Mouse (Mus musculus) retina, postnatal 7 days (tissue): Measurements from ENCODE around the gene Rxrb.
"Not testable (repeated sequence)": the region's sequence is repeated elsewhere in the genome, so short reads cannot be mapped to it uniquely, and the experiment has no call there.

Experiments used
- DNase-seq: peaks from one replicate; pipeline ENCODE4 v3.0.0-alpha.2; 2012; ENCODE audit warnings: low read depth, low spot score

Rxrb gene

DNA sequence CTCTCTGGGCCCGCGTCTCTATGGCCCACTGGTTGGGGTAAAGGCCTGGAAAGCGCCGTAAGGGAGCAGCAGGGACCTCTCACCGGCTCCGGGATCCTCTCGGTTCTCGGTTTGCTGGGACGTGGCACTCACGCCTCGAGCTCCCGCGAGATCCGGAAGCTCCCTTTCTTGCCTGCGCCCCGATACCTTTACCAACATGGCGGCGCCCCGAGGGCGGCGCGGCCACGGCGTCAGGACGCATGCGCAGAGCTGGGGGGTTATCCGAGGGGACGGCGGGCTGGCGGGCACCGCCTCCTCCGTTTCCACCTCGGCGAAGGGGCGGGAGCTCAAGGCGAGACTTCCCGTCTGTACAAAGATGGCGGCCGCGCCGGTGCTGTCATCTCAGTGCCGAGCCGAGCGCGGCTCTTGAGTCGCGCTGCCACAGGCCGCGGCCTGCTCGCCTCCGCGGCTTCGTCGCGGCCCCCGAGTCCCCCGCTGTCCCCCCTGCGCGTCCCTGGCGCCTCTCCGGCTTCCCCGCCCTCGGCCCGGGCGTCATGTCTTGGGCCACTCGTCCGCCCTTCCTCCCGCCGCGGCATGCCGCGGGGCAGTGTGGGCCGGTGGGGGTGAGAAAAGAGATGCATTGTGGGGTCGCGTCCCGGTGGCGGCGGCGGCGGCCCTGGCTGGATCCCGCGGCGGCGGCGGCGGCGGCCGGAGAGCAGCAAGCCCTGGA is at the start of gene Rxrb, which contains the start of gene Slc39a7:
Gene Rxrb, plus strand, starts transcription at position 348 of the 709 bp plus-strand sequence.
Gene Slc39a7, minus strand, starts transcription at position 218 of the 709 bp plus-strand sequence.
- peak; percentile 99 for DNase-seq

DNA sequence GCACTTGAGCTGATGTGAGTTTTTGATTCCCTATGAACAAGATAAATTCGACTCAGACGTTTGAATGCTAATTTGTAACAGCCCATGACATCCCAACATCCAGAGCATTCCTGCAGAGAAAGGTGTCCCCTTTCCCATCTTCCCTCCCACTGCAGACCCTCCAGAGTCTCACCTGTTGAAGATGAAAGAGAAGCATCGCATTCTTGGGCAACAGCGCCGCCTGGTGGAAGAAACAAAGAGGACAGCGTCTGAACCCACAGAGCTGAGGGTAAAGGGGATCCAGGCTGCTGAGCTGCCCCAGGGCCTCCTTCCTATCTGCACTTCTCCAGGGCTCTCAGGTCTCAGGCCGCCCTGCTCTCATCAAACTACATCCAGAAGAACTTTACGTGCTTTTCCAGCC is 49.5 kb upstream of the Rxrb start:
- peak; percentile 45 for DNase-seq

DNA sequence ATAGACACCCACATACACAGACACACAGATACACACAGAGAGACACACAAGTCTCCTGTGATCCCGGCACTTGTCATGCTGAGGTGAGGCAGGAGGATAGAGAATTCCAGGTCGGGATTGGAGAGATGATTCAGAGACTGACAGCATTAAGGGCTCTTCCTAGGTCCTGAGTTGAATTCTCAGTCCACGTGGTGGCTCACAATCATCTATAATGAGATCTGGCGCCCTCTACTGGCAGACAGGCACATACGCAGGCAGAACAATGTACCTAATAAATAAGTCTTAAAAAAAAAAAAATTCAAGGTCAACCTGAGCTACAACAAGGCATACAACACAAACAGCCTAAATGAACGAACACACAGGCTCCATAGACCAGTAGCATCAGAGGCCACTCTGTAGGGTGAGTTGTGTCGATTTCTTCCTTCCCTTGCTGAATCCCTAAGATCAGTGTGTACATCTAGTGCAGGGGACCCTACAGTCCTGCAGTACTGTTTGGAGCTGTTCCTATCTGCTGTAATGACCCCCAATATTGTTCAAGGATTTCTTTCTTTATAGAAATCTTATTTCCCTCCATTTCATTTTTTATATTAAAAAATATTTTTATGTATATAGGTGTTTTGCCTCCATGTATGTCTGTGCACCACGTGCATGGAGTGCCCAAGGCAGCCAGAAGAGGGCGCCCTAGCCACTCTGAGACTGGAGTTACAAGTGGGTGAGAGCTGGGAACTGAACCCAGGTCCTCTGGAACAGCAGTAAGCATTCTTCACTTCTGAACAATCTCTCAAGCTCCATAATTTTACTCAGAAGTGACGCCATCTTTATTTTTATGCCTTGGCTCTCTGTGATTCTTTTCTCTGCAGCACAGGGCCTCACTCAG is 39.6 kb upstream of the Rxrb start:
- DNase-seq: peak; percentile 71

DNA sequence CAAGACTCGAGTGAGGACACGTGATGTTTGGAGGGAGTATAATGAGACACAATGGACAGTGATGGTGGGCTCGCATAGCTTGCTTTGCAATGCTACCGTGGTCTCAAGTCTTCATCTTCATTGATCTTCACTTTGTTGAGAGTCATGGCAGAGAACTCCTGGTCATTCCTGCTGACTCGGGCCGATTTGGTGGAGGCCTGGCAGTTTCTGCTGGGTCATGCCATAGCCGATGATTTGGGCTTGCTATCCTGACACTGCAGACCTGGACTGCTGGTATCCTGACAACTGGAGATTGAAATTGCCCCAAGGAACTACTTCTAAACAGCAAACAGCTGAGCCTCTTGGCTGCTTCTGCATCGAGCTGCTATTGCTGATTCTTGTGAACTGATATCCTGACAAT is 36.7 kb upstream of the Rxrb start:
- no peak for DNase-seq

DNA sequence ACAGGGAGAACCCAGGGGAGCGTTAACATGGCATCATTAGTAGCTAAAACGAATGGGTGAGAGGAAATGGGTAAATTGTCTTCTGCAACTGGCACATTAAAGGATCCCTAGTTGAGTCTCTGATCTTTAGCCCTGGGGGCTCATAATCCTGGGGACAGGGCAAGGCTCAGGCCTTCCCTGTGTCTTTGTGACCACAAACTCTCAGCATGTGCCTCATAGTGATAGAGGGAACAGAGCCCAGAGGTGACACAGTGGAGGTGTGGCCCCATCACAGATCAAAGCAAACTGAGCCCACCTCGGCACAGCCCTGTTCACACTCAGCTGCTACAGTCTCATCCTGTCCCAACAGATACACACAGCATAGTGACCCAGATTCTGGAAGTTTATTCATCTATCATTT is 36.0 kb upstream of the Rxrb start:
- no peak for DNase-seq

DNA sequence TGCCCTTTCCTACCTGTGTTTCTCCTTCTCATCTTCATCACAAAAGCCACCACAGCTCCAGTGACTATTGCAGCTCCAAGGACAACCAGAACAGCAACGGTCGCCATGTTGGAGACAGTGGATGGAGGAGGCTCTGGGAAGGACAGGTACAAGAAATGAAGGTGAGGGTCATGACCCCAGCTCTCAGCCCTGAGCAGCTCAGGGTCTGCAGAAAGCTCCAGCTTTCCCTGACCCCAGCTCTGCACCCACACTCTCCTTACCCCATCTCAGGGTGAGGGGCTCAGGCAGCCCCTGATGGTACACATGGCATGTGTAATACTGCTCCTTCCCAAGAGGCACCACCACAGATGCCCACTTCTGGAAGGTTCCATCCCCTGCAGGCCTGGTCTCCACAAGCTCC is 34.6 kb upstream of the Rxrb start:
- not testable (repeated sequence) for DNase-seq

DNA sequence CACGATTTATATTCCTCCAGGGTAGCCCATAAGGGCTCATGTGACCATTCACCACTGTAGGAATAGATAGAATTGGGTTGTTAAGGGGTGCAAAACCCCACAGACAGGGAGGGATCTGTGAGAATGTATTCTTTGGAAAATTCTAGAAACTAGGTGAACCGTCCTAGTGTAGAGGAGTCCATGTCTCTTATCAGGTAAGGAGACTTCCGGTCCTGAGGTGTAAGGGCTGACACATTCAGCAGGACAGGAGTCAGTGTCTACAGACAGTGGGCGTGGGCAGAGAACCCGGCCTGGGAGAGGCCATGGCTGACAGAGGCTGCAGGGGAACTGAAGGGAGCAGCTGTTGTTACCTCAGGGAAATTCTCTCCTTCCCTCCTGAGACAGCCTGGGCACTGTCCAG is 32.9 kb upstream of the Rxrb start:
- not testable (repeated sequence) for DNase-seq

DNA sequence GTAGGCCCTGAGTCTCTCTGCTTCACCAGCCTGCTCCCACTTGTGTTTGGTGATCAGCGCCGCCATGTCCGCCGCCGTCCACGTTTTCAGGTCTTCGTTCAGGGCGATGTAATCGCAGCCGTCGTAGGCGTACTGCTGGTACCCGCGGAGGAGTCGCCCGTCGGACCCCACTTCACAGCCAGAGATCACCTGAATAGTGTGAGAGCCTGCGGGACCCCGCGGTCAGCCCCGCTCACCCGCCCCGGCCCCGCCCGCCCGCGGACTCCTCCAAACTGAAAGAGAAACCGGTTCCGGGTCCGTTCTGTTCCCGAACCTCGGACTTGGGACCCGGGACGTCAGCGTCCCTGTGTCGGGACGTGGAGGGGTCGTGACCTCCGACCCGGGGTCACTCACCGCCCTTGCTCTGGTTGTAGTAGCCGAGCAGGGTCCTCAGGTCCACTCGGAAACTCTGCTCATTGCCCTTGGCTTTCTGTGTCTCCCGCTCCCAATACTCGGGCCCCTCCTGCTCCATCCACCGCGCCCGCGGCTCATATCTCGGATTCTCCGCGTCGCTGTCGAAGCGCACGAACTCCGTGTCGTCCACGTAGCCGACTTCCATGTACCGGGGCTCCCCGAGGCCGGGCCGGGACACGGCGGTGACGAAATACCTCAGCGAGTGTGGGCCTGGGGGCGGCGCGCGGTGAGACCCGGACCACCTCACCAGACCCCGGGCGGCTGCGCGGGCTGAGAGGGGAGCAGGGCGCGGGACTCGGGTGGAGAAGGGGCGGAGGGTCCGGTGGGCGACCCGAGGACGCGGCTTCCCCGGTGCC is 32.1 kb upstream of the Rxrb start:
- DNase-seq: no peak

DNA sequence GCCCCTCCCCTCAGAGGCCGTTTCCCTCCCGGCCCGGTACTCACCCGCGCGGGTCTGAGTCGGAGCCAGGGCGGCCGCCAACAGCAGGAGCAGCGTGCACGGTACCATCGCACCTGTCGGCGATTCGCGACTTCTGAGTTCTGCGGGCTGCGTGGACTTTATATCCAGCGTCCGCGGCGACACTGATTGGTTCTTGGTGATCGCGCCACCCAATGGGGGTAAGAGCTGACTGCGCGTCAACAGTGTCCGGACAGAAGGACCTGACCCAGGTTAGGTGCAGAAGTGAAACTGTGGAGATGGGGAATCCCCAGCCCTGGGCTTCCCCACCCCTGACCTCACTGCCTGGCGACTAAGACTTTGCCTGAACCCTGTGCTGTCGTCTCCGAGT is 31.5 kb upstream of the Rxrb start, which contains the start of gene H2-K1:
Gene H2-K1, minus strand, starts transcription at position 198 of the 388 bp plus-strand sequence.
- peak; percentile 37 for DNase-seq

DNA sequence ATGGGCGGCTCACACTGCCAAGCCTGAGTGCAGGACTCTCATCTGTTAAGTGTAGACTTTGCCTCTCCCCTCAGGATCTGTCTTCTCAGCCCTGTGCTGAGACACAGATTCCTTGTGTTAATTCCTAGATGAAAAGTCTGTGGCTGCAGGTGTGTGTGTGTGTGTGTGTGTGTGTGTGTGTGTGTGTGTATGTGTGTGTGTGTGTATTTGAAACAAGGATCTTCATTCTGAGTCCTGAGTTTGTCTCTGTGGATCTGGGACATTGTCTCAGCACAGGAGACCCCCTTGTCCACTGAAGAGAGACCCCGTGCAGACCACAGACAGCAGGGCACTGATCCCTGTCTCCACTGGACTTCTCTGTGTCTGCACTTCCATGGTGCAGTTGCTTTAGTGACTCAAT is 30.8 kb upstream of the Rxrb start:
- DNase-seq: not testable (repeated sequence)

DNA sequence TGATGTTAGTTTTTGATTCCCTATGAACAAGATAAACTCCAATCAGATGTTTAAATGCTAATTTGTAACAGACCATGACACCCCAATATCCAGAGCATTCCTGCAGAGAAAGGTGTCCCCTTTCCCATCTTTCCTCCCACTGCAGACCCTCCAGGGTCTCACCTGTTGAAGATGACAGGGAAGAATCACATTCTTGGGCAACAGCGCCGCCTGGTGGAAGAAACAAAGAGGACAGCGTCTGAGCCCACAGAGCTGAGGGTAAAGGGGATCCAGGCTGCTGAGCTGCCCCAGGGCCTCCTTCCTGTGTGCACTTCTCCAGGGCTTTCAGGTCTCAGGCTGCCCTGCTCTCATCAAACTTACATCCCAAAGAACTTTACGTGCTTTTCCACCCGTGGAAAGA is 28.2 kb upstream of the Rxrb start:
- DNase-seq: no peak

DNA sequence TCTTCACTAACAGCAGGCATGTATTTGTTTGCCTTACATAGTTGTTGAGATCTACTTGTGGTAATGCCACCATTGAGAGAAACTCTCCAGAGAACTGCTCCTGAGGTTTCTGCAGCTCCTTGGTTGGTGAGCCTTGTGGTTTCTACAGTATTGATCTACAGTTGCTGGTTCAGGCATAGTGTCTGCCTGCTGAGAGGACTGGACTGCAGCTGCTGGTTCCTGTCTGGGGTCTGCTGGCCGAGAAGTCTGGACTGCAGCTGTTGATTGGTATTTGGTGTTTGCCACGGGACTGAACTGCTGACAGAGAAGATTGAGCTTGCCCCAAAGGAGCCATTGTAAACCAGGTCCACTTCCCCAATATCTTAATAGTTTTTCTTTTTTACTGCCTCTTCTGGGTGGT is 25.0 kb upstream of the Rxrb start:
- DNase-seq: no peak

DNA sequence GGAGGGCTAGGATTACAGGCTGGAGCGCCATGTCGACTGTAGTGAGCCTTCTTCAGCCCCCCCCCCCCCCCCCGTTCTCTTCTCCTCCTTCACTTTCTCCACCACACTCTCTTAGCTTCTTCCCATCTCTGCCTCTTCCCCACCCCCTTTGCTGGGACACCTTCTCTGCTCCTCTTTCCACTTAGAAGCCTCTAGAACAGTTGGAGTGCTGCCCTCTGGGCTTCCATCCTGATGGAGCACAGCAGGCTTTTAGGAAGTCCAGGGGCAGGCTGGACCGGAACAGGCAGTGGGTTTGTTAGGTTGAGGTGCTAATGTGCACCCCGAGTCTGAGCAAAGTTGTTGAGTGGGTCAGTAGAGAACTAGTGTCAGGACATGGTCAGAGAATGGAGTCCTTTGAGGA is 21.5 kb upstream of the Rxrb start:
- no peak for DNase-seq

DNA sequence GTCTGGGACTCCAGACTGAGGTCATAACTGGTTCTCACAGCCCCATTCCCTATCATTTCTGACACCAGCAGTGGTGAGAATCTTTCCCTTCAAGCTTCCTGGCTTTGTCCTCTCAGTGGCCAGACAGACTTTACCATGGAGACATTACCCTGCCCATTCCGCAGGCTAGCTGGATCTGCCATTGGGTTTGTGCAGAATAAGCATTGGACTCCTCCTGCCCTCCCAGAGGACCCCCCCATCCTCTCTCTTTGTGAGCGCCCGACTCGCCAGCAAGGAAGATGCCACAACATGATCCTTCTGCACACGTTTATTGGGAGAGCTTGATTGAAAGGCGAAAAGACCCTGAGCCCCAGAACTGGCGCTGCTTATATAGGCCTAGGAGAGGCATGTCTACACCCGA is 18.2 kb upstream of the Rxrb start:
- no peak for DNase-seq

DNA sequence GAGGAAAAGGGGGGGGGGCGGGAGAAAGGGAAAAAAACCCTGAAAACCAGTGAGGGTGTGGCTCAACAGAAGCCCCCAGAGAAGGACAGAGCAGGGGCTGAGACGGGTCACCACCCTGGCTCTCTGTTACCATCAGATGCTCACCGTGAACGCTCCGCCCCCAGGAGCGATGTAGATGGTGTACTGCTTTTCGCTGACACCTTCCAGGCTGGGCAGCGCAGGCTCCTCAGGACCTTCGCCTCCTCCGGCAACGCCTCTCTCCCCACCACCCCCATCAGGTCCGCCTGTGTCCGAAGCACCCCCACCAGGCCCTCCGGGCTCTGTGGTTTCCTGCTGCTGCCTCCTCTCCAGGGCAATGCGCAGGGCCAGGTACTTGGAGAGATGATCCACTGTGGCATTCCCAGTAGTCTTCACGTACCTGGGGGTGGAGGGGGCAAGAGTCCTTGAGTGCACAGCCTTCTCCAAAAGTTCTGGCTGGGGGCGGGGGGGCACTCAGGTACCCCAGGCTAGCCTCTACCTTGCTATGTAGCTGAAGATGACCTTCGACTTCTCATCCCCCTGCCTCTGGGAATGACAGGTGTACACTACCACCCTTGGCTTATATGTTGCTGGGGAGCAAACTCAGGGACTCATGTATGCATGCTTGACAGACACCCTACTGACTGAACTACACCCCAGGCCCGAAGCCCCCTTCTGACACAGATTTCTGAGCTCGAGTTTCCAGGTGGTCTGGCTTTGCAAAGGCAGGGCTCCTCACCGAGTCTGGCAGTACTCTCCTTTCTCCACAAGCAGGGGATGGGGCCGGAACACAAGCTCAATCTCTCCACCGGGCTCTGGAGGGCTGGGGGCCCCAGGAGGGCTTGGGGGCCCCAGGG is 9.8 kb upstream of the Rxrb start:
- DNase-seq: no peak

DNA sequence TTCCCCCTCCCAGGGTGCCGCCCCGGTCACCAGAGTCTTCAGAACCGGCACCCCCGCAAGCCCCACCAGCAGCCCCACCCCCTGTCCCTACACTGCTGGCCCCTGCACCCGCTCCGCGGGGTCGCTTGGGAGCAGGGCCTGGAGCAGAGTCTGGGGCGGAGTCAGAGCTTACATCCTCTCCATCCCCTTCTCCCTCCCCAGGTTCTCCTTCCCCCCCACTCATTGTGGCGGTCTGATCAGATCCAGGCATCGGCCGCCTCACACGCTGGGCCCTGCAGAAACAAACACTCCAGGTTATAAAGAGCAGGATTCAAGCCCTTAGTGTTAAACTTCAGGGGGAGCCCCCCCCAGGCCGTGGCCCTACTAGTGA is 9.2 kb upstream of the Rxrb start:
- DNase-seq: no peak

DNA sequence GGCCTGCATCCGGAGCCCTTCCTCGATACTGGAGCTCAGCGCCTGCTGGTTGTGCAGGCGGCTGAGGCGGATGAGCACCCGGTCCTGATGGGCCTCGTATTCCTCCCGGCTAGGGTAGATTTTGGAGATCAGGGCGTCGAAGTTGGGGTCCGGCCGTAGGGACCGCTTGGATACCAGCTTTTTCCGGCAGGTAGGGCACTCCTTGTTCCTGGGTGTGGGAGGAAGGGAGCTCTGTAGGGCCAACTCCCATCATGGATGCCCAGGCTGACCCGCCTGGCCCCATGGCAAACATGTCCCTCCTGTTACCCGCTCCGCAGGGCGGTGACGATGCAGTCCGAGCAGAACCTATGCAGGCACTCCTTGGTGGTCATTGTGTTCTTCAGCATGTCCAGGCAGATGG is 8.6 kb upstream of the Rxrb start:
- no peak for DNase-seq

DNA sequence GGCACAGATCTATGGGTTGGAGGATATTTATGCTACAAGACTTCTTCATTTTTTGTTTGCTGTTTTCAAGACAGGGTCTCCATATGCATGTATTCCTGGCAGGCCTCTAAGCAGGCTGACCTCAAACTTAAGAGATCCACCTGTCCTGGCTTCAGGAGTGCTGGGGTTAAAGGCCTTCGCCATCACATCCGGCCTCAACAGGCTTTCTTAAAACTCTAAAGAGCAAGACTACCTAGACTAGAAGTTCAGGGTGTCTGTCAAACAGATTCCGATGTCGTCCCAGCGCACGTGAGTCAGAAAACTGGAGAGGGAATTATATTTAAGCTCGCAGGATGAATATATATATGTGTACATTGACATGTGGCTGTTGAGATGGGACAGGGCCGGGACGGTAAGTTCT is 7.9 kb upstream of the Rxrb start:
- no peak for DNase-seq

DNA sequence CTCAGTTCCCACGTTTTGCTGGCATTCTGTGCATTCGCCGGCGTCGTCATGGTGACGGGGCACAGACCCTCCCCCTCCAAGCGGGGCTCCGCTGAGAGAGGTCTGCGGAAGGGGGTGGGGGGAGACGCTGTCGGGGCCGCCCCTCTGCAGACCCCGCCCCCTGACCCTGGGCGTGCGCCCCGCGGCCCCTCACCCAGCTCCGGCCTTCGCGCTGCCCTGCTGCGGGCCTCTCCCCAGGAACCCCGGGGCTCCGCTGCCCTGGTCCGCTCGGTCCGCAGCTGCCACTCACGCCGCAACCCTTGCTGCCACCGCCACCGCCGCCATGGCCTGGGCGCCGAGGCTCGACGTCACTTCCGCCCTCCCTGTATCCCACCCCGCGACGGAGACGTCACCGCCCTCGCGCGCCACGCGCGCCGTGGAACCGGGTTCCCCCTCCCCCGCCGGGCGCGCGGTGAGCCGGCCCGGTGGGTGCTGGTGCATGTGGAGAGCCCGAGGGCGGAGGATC is 7.2 kb upstream of the Rxrb start, which contains the start of gene Ring1:
Gene Ring1, minus strand, starts transcription at position 364 of the 505 bp plus-strand sequence.
- peak; percentile 71 for DNase-seq

DNA sequence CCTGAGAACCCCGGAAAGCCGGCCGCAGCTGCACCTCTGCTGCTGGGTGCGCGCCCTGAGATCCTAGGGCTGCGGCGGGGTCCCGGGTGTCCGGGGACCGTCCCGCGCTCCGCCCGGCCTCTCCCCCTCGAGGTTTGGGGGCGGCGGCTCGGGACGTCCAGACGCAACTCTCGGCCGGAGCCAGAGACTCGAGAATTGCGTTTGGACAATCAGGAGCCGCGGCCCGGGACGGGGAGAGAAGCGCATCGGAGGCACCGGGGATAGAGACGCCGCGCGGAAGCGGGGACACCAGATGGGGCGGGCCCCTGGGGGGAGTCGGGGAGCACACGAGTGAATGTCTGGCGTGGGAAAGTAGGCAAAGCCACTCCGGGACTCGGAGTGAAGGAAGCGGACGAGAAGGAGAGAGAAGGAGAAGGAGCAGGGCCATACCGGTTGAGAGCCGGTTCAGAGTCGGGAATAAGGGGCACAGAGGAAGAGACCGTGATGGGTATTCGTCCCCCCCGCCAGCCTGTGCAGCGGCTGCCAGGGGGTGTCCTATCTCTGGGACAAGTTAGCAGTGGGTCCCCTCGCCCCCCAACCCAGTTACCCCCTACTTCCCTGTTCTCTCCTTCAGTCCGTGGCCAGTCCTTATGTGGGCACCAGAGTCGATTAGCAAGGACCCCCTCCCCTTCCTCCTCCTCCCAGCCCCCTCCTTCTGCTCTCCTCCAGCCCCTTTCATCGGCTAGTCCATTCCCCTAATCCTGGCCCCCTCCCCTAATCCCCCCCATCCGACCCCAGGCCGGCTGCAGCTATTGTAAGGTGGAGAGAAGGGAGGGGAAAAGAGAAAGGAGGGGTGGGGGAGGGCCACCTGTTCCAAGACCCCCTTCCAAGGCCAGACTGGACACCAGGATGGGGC is 6.5 kb upstream of the Rxrb start:
- no peak for DNase-seq
